Mouse (Mus musculus): ENCODE measurements at regions not wholly inside any gene's neighbourhood (a gene's known extent, or its start where the extent isn't known, plus 50 kb on each side); places are given as distances from the start of the nearest gene placed in this dataset.

- no peak for TF ChIP-seq CTCF (IDR thresholded peaks at IDR 0.05)
- no peak for TF ChIP-seq EP300 (IDR thresholded peaks at IDR 0.05)
These were observed 178.1 kb downstream of the 9330182O14Rik start for GRCm38 (mm10) chr15:40312226-40312625.
